Mouse (Mus musculus) heart, adult 2 months (tissue): Measurements from ENCODE around the gene Slc35b3. TPM values are rescaled to one million over a fixed set of nuclear protein-coding genes. Genes with fewer than 3 reads are reported as not detected.

ENCODE experiments used
- DNase-seq, 2 experiments: peaks; one replicate each; pipeline ENCODE4 v3.0.0; 2021
- H3K27ac ChIP-seq: fragments of 200-600 bp; 2 replicates; pipeline ENCODE4 v1.8.1; 2022
- H3K27me3 ChIP-seq: fragments of 200-500 bp; 2 replicates; pipeline ENCODE4 v1.6.1; 2012; ENCODE audit warnings: mild to moderate bottlenecking, low read length, inconsistent platforms, mixed read lengths; ENCODE audit not compliant: control insufficient read depth, insufficient read depth
- H3K36me3 ChIP-seq: fragments of 200-500 bp; 2 replicates; pipeline ENCODE4 v1.6.1; 2012; ENCODE audit warnings: low read length, inconsistent platforms; ENCODE audit not compliant: control insufficient read depth, insufficient read depth
- H3K4me1 ChIP-seq: fragments of 200-500 bp; 2 replicates; pipeline ENCODE4 v1.6.1; 2011; ENCODE audit warnings: low read length; ENCODE audit not compliant: control insufficient read depth, insufficient read depth
- H3K4me3 ChIP-seq: fragments of 200-600 bp; 2 replicates; pipeline ENCODE4 v1.8.1; 2022
- H3K79me2 ChIP-seq: fragments of 200-500 bp; replicated peaks from 2 replicates; pipeline ENCODE4 v1.6.1; 2012; ENCODE audit warnings: mild to moderate bottlenecking, inconsistent platforms, low read length, moderate library complexity, mixed read lengths; ENCODE audit not compliant: control insufficient read depth, insufficient read depth
- H3K9ac ChIP-seq: fragments of 200-500 bp; 2 replicates; pipeline ENCODE4 v1.6.1; 2012; ENCODE audit warnings: low read depth, mild to moderate bottlenecking, control low read depth, inconsistent platforms, low read length, mixed read lengths
- CTCF ChIP-seq: fragments of 200-600 bp; IDR thresholded peaks from 2 replicates; pipeline ENCODE4 v1.8.1; 2022; ENCODE audit warnings: antibody characterized with exemption, mild to moderate bottlenecking, moderate library complexity
- EP300 ChIP-seq: fragments of 200-500 bp; IDR thresholded peaks from 2 replicates; pipeline ENCODE4 v1.6.1; 2011; ENCODE audit warnings: low read depth, low read length, control low read depth; ENCODE audit not compliant: insufficient read depth
- POLR2A ChIP-seq: fragments of 200-500 bp; IDR thresholded peaks from 2 replicates; pipeline ENCODE4 v1.6.1; 2011; ENCODE audit warnings: mild to moderate bottlenecking, low read depth, low read length, control low read depth; ENCODE audit not compliant: insufficient read depth
- WGBS: fragments of 180-500 bp; shearing (Covaris S2); methylation state at CpG from one replicate; pipeline ENCODE4 v1.1.7; 2018; 5-methylcytosine and 5-hydroxymethylcytosine counted together
- intact Hi-C: fragments of 180-260 bp; cut with DNase I; formaldehyde crosslinking; loops from one replicate; pipeline ENCODE4 v1.15.1; 2025
- polyA plus RNA-seq: library from polyadenylated mRNA; depleted of rRNA; stranded (reverse); fragments of >200 nt; gene quantifications from 2 replicates; pipeline ENCODE4 v1.2.3, GENCODE M21; 2012
- total RNA-seq, 2 experiments: library from RNA; stranded (reverse); gene quantifications; 2 replicates each; pipeline ENCODE4 v1.2.3; 2021

Gene Slc35b3
- total and polyA plus RNA-seq, 3 experiments = 3.5 to 5.3 (median 4.8) TPM

DNA sequence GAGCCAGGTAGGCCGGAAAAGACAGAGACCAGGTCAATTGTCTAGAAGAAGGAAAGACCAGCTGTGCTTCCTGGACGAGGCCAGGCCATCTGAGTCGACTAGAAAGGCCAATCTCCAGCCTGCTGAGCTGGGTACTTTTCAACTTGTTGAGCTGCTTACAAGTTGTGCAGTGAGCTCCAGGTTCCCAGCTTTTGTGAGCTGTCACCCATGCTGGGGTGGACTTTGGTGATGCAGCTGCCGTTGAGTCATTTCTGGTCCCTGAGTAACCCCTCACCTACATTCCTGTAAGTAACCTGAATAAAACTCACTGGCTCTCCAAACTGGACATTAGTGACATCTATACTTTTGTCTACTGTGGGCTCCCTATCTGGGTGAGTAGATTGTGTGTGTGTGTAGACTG lies 10.4 kb upstream of the Slc35b3 start:
- Histone ChIP-seq H3K4me1 (no peaks in the 10 kb centered on the region), H3K36me3 (no peaks in the 10 kb centered on the region), H3K27me3 (no peaks in the 10 kb centered on the region), H3K27ac (no peak overlapping the region), H3K79me2 (no peaks in the 10 kb centered on the region), H3K9ac (no peak overlapping the region), H3K4me3 (no peak overlapping the region)
- 66% methylated on average over 4 of the region's 4 CpGs for WGBS
- no peak for DNase-seq
- intact Hi-C loops = no loop called here
- TF ChIP-seq CTCF (no peak), POLR2A (no peak), EP300 (no peak)

DNA sequence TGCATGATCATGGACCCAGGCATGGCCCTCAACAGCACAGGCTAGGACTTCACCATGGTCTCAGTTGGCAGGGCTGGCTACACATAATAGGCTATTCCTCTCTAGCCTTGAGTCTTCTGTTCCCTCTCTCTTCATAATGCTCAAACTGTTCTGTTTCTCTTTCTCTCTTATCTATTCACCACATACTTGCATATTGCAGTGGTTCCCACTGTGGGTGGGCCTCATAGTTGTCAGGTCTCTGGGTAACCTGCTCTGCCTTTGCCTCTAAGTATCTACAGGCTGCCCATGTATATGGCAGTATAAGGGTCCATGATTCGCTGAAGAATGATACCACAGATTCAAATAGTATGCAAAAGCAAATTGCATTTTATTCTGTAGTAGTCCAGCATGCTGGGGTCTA lies 6.8 kb upstream of the Slc35b3 start:
- Histone ChIP-seq H3K79me2 (no peaks in the 10 kb centered on the region), H3K9ac (no peak overlapping the region), H3K4me1 (no peaks in the 10 kb centered on the region), H3K36me3 (no peaks in the 10 kb centered on the region), H3K4me3 (no peak overlapping the region), H3K27ac (no peak overlapping the region), H3K27me3 (no peaks in the 10 kb centered on the region)
- WGBS = 77% methylated on average over 1 of the region's 1 CpGs
- DNase-seq = no peak
- TF ChIP-seq POLR2A (no peak), EP300 (no peak), CTCF (no peak)
- intact Hi-C loops = no loop called here

DNA sequence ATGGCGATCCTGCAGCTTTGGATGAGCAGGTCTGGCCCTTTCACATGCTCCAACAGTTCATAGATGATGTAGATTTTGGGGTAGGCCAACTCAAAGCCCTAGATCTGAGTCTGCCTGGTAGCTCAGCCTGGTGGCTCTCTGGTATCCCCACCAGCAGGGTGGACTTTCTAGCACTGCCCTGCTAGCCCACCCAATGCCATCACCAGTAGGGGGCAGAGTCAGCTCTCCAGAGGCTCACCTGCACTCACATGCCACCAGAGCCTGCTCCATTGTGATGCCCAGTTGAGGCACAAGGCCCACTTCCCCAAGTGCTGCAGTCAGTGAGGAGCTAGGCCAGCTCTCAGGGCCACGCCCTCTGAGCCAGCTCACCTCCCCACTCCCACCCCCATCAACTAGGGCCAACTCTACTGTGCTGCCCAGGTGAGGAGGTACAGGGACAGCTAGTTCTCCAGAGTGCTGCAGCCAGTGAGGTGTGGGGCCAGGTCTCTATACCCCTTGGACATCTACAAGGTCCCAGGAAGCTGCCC lies 6.3 kb upstream of the Slc35b3 start:
- no peak for TF ChIP-seq POLR2A
- TF ChIP-seq EP300 = no peak
- no peak for TF ChIP-seq CTCF
- H3K27ac ChIP-seq = no peak overlapping the region
- no peaks in the 10 kb centered on the region for H3K36me3 ChIP-seq
- H3K9ac ChIP-seq = no peak overlapping the region
- H3K79me2 ChIP-seq = no peaks in the 10 kb centered on the region
- no peak for DNase-seq
- WGBS = 79% methylated on average over 2 of the region's 2 CpGs
- H3K4me1 ChIP-seq = no peaks in the 10 kb centered on the region
- H3K4me3 ChIP-seq = no peak overlapping the region
- H3K27me3 ChIP-seq = no peaks in the 10 kb centered on the region
- intact Hi-C loops = no loop called here

DNA sequence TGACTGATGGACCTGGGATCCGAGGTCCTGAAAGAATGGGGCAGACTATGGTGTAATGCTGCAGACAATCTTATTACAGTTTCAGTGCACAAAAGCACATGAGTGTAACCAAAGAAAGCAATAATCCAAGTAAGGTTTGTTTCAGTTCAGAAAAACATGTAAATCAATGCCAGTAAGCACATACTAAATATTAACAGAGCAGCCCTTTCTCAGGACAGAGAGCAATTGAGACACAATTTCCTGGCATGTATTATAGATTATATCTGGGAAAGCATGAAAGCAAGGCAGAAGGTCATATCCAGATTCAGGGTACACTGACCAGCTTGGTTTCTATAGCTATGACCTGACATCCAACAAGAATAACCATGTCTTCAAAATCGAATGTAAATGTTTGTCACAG lies 2.1 kb upstream of the Slc35b3 start:
- Histone ChIP-seq H3K4me3 (no peak overlapping the region), H3K79me2 (peaks cover 2% of the 10 kb centered on the region; the same call in 1 of the 2 replicates), H3K4me1 (peaks cover 3% of the 10 kb centered on the region), H3K36me3 (peaks cover 3% of the 10 kb centered on the region), H3K9ac (no peak overlapping the region), H3K27ac (no peak overlapping the region), H3K27me3 (no peaks in the 10 kb centered on the region)
- WGBS = 60% methylated on average over 2 of the region's 2 CpGs
- intact Hi-C loops = no loop called here
- DNase-seq = no peak
- TF ChIP-seq POLR2A (no peak), EP300 (no peak), CTCF (no peak)

DNA sequence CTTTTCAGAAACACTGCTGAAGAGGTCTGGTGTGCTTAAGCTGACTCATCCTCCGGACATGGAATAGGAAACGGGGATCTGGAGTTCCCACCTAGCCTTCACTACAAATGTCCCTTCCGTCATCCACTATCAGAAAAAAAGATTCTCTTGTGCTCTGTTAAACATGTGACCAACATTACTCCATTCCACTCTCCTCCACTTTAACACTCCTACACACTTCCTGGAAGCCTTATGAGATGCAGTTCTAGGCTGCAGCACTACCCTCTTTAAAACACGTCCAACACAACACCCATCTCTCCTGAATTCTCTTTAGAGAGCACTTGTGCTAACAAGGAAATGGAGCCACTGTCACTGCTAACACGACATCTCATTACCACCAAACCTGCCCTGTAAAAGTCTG lies 2.6 kb downstream of the Slc35b3 start:
- WGBS = 42% methylated on average over 5 of the region's 5 CpGs
- no peak for DNase-seq
- Histone ChIP-seq H3K36me3 (peaks cover 7% of the 10 kb centered on the region), H3K4me3 (no peak overlapping the region), H3K79me2 (peaks cover 2% of the 10 kb centered on the region; the same call in 1 of the 2 replicates), H3K27me3 (no peaks in the 10 kb centered on the region), H3K27ac (no peak overlapping the region), H3K4me1 (peaks cover 6% of the 10 kb centered on the region), H3K9ac (peak overlapping the region; percentile 53)
- intact Hi-C loops = no loop called here
- TF ChIP-seq CTCF (no peak), POLR2A (no peak), EP300 (no peak)

DNA sequence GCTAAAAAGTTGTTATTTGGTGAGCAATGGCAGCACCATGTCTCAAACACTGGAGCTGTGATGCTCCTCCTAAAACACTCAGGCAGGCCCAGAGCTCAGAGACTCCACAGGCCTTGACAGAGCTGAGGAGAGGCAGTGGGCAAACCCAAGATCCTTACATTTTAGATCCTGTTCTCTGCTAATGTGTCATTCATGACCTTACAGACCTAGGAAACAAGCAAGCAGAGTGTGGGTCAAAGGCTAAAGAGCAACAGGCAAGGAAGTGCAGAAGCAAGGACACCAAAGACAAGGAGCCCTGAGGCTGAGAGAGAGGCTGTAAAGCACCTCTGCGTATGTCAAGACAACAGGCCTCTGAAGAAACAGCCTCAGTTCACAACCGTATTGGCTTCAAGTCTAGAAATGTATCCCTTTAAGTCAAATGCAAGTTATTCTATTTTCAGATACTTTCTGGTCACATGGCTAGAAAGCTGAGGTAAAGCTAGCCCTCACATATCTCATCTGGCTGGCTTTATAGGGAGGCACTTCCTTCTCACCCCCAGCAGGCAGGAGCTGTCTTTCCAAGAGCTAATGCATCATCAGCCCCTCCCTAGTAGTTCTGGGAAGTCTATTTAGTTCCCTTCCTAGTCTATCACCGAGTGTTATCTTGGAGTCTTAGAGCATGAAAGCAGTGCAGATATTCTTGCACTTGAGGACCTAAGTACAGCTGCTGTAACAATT lies 14.2 kb downstream of the Slc35b3 start:
- Histone ChIP-seq H3K79me2 (no peaks in the 10 kb centered on the region), H3K4me1 (peaks cover 6% of the 10 kb centered on the region), H3K36me3 (peaks cover 21% of the 10 kb centered on the region), H3K27ac (peak overlapping the region; percentile 1; the same call in 1 of the 2 replicates), H3K4me3 (no peak overlapping the region), H3K9ac (no peak overlapping the region), H3K27me3 (no peaks in the 10 kb centered on the region)
- TF ChIP-seq EP300 = no peak
- no peak for TF ChIP-seq POLR2A
- TF ChIP-seq CTCF = no peak
- no peak for DNase-seq
- WGBS = 35% methylated on average over 3 of the region's 3 CpGs
- intact Hi-C loops = no loop called here
